Mouse (Mus musculus) cerebellum, adult 2 months (tissue): ENCODE measurements around the gene Ksr1. TPM values are rescaled to one million over a fixed set of nuclear protein-coding genes. Genes with fewer than 3 reads are reported as not detected.
A peak's percentile ranks its signal among the peaks of the same experiment; 100 is the strongest.

ENCODE experiments used
- DNase-seq, 2 experiments: peaks; one replicate each; pipeline ENCODE4 v3.0.0; 2021
- H3K27ac ChIP-seq: fragments of 200-500 bp; 2 replicates; pipeline ENCODE4 v1.5.1; 2012; ENCODE audit warnings: low read length, control low read depth, inconsistent platforms; ENCODE audit not compliant: insufficient read depth
- H3K27me3 ChIP-seq: fragments of 200-500 bp; 2 replicates; pipeline ENCODE4 v1.6.1; 2012; ENCODE audit warnings: inconsistent platforms, mild to moderate bottlenecking, low read length, moderate library complexity; ENCODE audit not compliant: control insufficient read depth, insufficient read depth
- H3K4me1 ChIP-seq: fragments of 200-500 bp; 2 replicates; pipeline ENCODE4 v1.6.1; 2011; ENCODE audit warnings: low read length; ENCODE audit not compliant: control insufficient read depth, insufficient read depth
- H3K4me3 ChIP-seq: fragments of 200-500 bp; replicated peaks from 2 replicates; pipeline ENCODE3; 2011; ENCODE audit warnings: mild to moderate bottlenecking, low read depth, low read length, control low read depth; ENCODE audit not compliant: insufficient read depth
- CTCF ChIP-seq: fragments of 200-500 bp; IDR thresholded peaks from 2 replicates; pipeline ENCODE4 v1.5.1; 2011; ENCODE audit warnings: low read depth, mild to moderate bottlenecking, control low read depth, low read length, moderate library complexity, borderline replicate concordance; ENCODE audit not compliant: insufficient read depth
- POLR2A ChIP-seq: fragments of 200-500 bp; IDR thresholded peaks from 2 replicates; pipeline ENCODE4 v1.6.1; 2011; ENCODE audit warnings: low read length, control low read depth, borderline replicate concordance; ENCODE audit not compliant: insufficient read depth
- WGBS: fragments of 180-500 bp; shearing (Covaris S2); methylation state at CpG from one replicate; pipeline ENCODE4 v1.1.7; 2018; 5-methylcytosine and 5-hydroxymethylcytosine counted together
- polyA plus RNA-seq: library from polyadenylated mRNA; depleted of rRNA; stranded (reverse); fragments of >200 nt; gene quantifications from 2 replicates; pipeline ENCODE4 v1.2.3, GENCODE M21; 2012

Gene Ksr1
- polyA plus RNA-seq, 1 experiment = 23.2 TPM

GRCm38 (mm10) chr11:79036324-79036723, 109.9 kb downstream of the Ksr1 start:
- H3K4me1 ChIP-seq = no peaks in the 10 kb centered on the region; the same call in 1 of the 2 replicates
- H3K27ac ChIP-seq = no peak overlapping the region
- DNase-seq = no peak
- no peak overlapping the region for H3K4me3 ChIP-seq
- 40% methylated on average over 13 of the region's 13 CpGs for WGBS
- no peaks in the 10 kb centered on the region for H3K27me3 ChIP-seq
- TF ChIP-seq CTCF = no peak
- no peak for TF ChIP-seq POLR2A

GRCm38 (mm10) chr11:79033636-79034035, 112.6 kb downstream of the Ksr1 start:
- H3K27ac ChIP-seq = no peak overlapping the region
- TF ChIP-seq POLR2A = no peak
- TF ChIP-seq CTCF = no peak
- H3K4me1 ChIP-seq = no peaks in the 10 kb centered on the region; the same call in 1 of the 2 replicates
- H3K4me3 ChIP-seq = no peak overlapping the region
- WGBS = 92% methylated on average over 11 of the region's 11 CpGs
- no peak for DNase-seq
- H3K27me3 ChIP-seq = no peaks in the 10 kb centered on the region

GRCm38 (mm10) chr11:79033021-79033420, 113.2 kb downstream of the Ksr1 start:
- H3K4me3 ChIP-seq = no peak overlapping the region
- no peaks in the 10 kb centered on the region for H3K27me3 ChIP-seq
- no peak overlapping the region for H3K27ac ChIP-seq
- DNase-seq = no peak
- 87% methylated on average over 12 of the region's 12 CpGs for WGBS
- no peak for TF ChIP-seq POLR2A
- TF ChIP-seq CTCF = no peak
- H3K4me1 ChIP-seq = no peaks in the 10 kb centered on the region; the same call in 1 of the 2 replicates

GRCm38 (mm10) chr11:79031452-79031746, 114.8 kb downstream of the Ksr1 start:
- WGBS = 81% methylated on average over 5 of the region's 5 CpGs

GRCm38 (mm10) chr11:79030570-79031451, 115.4 kb downstream of the Ksr1 start:
- no peak overlapping the region for H3K27ac ChIP-seq

More at GRCm38 (mm10) chr11:79031452-79031746, 114.8 kb downstream of the Ksr1 start:
- Histone ChIP-seq H3K4me1 (no peaks in the 10 kb centered on the region), H3K27ac (no peak overlapping the region), H3K27me3 (no peaks in the 10 kb centered on the region), H3K4me3 (no peak overlapping the region)
- no peak for TF ChIP-seq POLR2A
- no peak for TF ChIP-seq CTCF
- no peak for DNase-seq

GRCm38 (mm10) chr11:79023751-79024150, 122.5 kb downstream of the Ksr1 start:
- 80% methylated on average over 6 of the region's 6 CpGs for WGBS
- H3K4me3 ChIP-seq = no peak overlapping the region

More at GRCm38 (mm10) chr11:79030570-79031451, 115.4 kb downstream of the Ksr1 start:
- Histone ChIP-seq H3K4me1 (no peaks in the 10 kb centered on the region), H3K27me3 (no peaks in the 10 kb centered on the region), H3K4me3 (no peak overlapping the region)
- 70% methylated on average over 19 of the region's 19 CpGs for WGBS
- peak; percentile 65 to 82 for DNase-seq
- TF ChIP-seq POLR2A (no peak), CTCF (peak; percentile 95)

GRCm38 (mm10) chr11:79023342-79023741, 122.9 kb downstream of the Ksr1 start:
- Histone ChIP-seq H3K27ac (no peak overlapping the region), H3K4me3 (no peak overlapping the region), H3K27me3 (no peaks in the 10 kb centered on the region), H3K4me1 (no peaks in the 10 kb centered on the region)
- TF ChIP-seq CTCF (no peak), POLR2A (no peak)
- WGBS = 62% methylated on average over 7 of the region's 7 CpGs
- DNase-seq = no peak

More at GRCm38 (mm10) chr11:79023751-79024150, 122.5 kb downstream of the Ksr1 start:
- H3K4me1 ChIP-seq = no peaks in the 10 kb centered on the region
- no peak for DNase-seq
- H3K27ac ChIP-seq = no peak overlapping the region
- TF ChIP-seq POLR2A (no peak), CTCF (no peak)
- no peaks in the 10 kb centered on the region for H3K27me3 ChIP-seq

- DNase-seq = no peak
- WGBS = 81% methylated on average over 4 of the region's 4 CpGs
- Histone ChIP-seq H3K27me3 (no peaks in the 10 kb centered on the region), H3K27ac (no peak overlapping the region), H3K4me1 (no peaks in the 10 kb centered on the region), H3K4me3 (no peak overlapping the region)
- TF ChIP-seq CTCF = no peak
- TF ChIP-seq POLR2A = no peak
Measured at GRCm38 (mm10) chr11:79022836-79023235, 123.4 kb downstream of the Ksr1 start.
